Mouse (Mus musculus) hindbrain, postnatal 0 days (tissue): ENCODE measurements around the gene Scaf4. TPM values are rescaled to one million over a fixed set of nuclear protein-coding genes. Genes with fewer than 3 reads are reported as not detected.
"Not testable (repeated sequence)": the region's sequence is repeated elsewhere in the genome, so short reads cannot be mapped to it uniquely, and the experiment has no call there.

Source experiments
- ATAC-seq: fragments of 200-750 bp; cut with Nextera tagmentation; 2 replicates; pipeline ENCODE4 v1.8.0; 2017; ENCODE audit warnings: mild to moderate bottlenecking, moderate TSS enrichment, moderate library complexity
- DNase-seq: peaks from one replicate; pipeline ENCODE4 v3.0.0-alpha.2; 2015; ENCODE audit warnings: low spot score
- H3K27ac ChIP-seq: fragments of 300-500 bp; sonication (generic); 2 replicates; pipeline ENCODE4 v1.5.1; 2014; ENCODE audit warnings: mild to moderate bottlenecking
- H3K27me3 ChIP-seq: fragments of 300-500 bp; sonication (generic); 2 replicates; pipeline ENCODE4 v1.6.1; 2014; ENCODE audit warnings: low read length, mixed read lengths; ENCODE audit not compliant: insufficient read depth
- H3K36me3 ChIP-seq: fragments of 300-500 bp; sonication (generic); 2 replicates; pipeline ENCODE4 v1.6.1; 2014; ENCODE audit warnings: low read length, mixed read lengths; ENCODE audit not compliant: insufficient read depth
- H3K4me1 ChIP-seq: fragments of 300-500 bp; sonication (generic); 2 replicates; pipeline ENCODE4 v1.6.1; 2014; ENCODE audit warnings: antibody characterized with exemption, low read length, mixed read lengths; ENCODE audit not compliant: insufficient read depth
- H3K4me2 ChIP-seq: fragments of 300-500 bp; sonication (generic); 2 replicates; pipeline ENCODE4 v1.6.1; 2014; ENCODE audit warnings: low read depth, mild to moderate bottlenecking, low read length, moderate library complexity, mixed read lengths
- H3K4me3 ChIP-seq: fragments of 300-500 bp; sonication (generic); 2 replicates; pipeline ENCODE4 v1.5.1; 2014; ENCODE audit warnings: low read length
- H3K9ac ChIP-seq: fragments of 300-500 bp; sonication (generic); replicated peaks from 2 replicates; pipeline ENCODE4 v1.6.1; 2014; ENCODE audit warnings: mild to moderate bottlenecking, low read length, moderate library complexity, mixed read lengths
- H3K9me3 ChIP-seq: fragments of 300-500 bp; sonication (generic); 2 replicates; pipeline ENCODE4 v1.6.1; 2016; ENCODE audit warnings: low read length, mixed read lengths
- CTCF ChIP-seq: IDR thresholded peaks from 2 replicates; pipeline ENCODE4 v1.5.1; 2016; ENCODE audit warnings: antibody characterized with exemption, control low read depth, low read depth
- WGBS: fragments of 180-500 bp; shearing (Covaris S2); extraction: QIAGEN DNeasy Blood & Tissue Kit; methylation state at CpG from one replicate; pipeline ENCODE4 v1.1.7; 2014; 5-methylcytosine and 5-hydroxymethylcytosine counted together
- polyA plus RNA-seq: library from polyadenylated mRNA; unstranded; fragments of >200 nt; fragmentation: Nextera tagmentation; extraction: Ambion mirVana; gene quantifications from 2 replicates; pipeline ENCODE4 v1.2.1, GENCODE M21; 2015
- total RNA-seq: library from RNA; depleted of rRNA; stranded (reverse); fragments of >200 nt; gene quantifications from 2 replicates; pipeline ENCODE4 v1.2.3, GENCODE M21; 2014

Gene Scaf4
- total and polyA plus RNA-seq, 2 experiments from 2014 or later, result 16.8 TPM

DNA sequence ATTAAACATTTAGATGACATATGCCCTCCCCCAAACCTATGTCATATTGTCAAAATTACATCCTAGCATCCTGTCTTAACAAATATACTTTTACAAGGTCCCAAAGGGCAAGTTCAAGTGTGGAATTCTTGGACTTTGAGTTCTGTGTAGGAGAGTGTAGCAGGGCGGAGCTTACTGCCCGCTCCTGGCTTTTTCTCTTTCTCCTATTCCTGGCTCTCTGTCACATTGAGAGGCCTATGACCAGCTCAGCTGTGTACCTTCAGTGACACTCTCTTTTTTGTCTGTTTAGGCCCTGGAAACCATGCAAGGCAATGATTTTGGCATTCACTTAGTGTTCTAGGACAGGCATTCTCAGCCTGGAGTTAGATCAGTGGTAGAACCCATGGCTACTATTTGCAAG lies 67.9 kb downstream of the Scaf4 start:
- TF ChIP-seq CTCF, result no peak
- Histone ChIP-seq H3K27ac (no peak overlapping the region), H3K9me3 (no peaks in the 10 kb centered on the region), H3K4me1 (no peaks in the 10 kb centered on the region), H3K27me3 (no peaks in the 10 kb centered on the region), H3K36me3 (no peaks in the 10 kb centered on the region), H3K4me2 (no peak overlapping the region), H3K9ac (no peak overlapping the region), H3K4me3 (no peak overlapping the region)
- 95% methylated on average over 2 of the region's 2 CpGs for WGBS
- ATAC-seq, result no peak
- DNase-seq, result no peak

DNA sequence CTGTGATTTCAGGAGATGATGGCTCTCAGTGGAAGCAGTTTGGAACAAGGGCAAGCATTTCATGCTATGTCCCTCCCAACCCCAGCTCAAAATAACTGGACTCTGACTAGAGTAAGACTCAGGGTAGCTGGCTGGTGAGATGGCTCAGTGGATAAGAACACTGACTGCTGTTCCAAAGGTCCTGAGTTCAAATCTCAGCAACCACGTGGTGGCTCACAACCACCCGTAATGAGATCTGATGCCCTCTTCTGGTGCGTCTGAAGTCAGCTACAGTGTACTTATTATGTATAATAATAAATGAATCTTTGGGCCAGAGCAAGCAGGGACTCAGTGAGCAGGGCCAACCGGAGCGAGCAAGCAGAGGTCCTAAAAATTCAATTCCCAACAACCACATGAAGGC lies 68.4 kb downstream of the Scaf4 start:
- H3K27ac ChIP-seq, H3K27me3 ChIP-seq, H3K4me3 ChIP-seq, ATAC-seq, DNase-seq, H3K36me3 ChIP-seq, H3K4me2 ChIP-seq, H3K9me3 ChIP-seq, H3K9ac ChIP-seq, H3K4me1 ChIP-seq: not testable (repeated sequence)
- 87% methylated on average over 5 of the region's 5 CpGs for WGBS

DNA sequence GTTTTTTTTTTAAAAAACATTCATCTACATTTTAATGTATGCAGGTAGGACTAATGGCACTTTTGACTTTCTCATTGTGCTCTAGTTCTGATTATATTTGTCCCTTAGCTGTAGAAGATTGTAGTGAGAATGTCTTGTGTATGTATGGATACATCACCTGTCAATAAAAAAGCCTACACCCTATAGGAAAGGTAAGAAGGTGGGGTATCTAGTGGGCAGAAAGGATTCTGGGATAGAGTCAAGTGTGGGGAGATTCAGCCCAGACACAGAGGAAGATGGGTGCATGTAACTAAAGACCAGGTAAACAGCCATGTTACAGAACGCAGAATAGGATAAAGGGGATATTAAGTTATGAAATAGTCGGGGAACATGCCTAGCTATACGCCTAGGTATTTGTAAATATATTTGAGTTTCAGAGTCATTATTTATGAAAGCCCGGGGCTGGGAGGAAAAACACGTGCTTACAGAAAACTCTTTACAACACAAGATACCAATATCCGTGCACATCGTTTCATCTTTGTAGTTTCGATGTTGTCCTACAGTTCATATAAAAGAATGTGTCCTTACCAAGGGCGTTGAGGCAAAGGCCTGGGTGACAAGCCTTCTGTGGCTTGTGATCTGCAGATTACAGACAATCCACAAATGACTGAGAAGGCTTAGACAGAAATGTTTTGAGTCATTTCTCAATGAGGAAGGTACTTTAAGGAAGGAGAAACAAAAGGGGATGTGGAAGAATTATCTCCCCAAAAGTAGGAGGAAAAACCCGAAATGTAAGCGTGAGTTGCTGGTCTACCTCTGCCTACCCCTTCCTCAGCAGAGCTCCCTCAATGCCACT lies 69.4 kb downstream of the Scaf4 start:
- TF ChIP-seq CTCF, result no peak
- no peak overlapping the region for H3K27ac ChIP-seq

DNA sequence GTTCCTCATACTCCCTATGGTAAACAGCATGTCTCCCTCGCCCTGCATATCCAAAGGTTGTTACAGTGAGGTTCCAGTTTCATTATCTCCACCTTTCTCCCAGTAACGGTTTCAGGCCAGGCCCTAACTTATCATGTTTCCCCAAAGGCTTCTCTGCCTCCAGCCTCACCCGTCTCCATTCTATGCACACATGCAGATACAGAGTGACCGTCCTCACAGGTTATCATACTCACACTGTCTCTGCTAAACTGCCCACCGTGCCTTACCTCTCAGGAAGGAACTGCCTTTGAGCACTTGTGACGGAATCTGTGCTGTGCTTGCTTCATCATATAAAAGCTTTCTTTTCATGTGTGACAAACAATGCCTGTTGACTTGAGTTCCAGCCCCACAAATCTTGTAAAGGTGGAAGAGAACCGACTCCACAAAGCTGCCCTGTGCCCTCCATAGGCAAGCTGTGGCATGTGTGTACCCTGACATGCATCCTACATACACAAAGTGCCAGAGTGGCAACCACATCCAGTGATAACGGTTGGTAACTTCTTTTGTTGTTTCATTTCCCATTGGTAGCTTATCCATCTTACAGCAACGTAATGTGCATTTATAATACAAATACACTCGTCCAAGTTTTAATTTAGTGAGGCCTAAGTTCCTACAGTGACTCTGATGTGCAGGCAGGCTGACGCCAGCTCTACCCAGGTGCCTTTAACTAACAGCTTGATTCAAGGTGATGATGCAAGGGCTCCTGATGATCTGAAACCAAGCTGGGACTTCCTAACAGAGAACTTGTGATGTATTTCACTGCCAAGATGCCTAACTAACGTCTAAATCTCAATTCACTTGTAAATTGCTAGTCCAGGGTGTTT lies 70.6 kb downstream of the Scaf4 start:
- WGBS, result 81% methylated on average over 12 of the region's 12 CpGs
- no peak for TF ChIP-seq CTCF
- no peak for DNase-seq
- no peak overlapping the region for H3K4me2 ChIP-seq
- H3K27me3 ChIP-seq, result no peaks in the 10 kb centered on the region
- no peaks in the 10 kb centered on the region for H3K4me1 ChIP-seq
- no peak overlapping the region for H3K27ac ChIP-seq
- no peak overlapping the region for H3K9ac ChIP-seq
- H3K4me3 ChIP-seq, result no peak overlapping the region
- no peaks in the 10 kb centered on the region for H3K36me3 ChIP-seq
- H3K9me3 ChIP-seq, result no peaks in the 10 kb centered on the region
- ATAC-seq, result no peak

More for the DNA sequence above, 69.4 kb downstream of the Scaf4 start:
- Histone ChIP-seq H3K4me1 (no peaks in the 10 kb centered on the region), H3K36me3 (no peaks in the 10 kb centered on the region), H3K4me3 (no peak overlapping the region), H3K9ac (no peak overlapping the region), H3K4me2 (no peak overlapping the region), H3K27me3 (no peaks in the 10 kb centered on the region), H3K9me3 (no peaks in the 10 kb centered on the region)
- 94% methylated on average over 11 of the region's 11 CpGs for WGBS
- DNase-seq (no peak), ATAC-seq (no peak)

- H3K9ac ChIP-seq, result no peak overlapping the region
- H3K4me2 ChIP-seq, result no peak overlapping the region
- 89% methylated on average over 8 of the region's 8 CpGs for WGBS
- no peaks in the 10 kb centered on the region for H3K27me3 ChIP-seq
- H3K27ac ChIP-seq, result no peak overlapping the region
- H3K4me3 ChIP-seq, result no peak overlapping the region
- ATAC-seq, result no peak
- no peak for DNase-seq
- no peaks in the 10 kb centered on the region for H3K4me1 ChIP-seq
- H3K9me3 ChIP-seq, result no peaks in the 10 kb centered on the region
- no peak for TF ChIP-seq CTCF
- H3K36me3 ChIP-seq, result no peaks in the 10 kb centered on the region
These were observed 72.5 kb downstream of the Scaf4 start for GRCm38 (mm10) chr16:90211767-90212166.

- no peaks in the 10 kb centered on the region for H3K36me3 ChIP-seq
- no peaks in the 10 kb centered on the region for H3K4me1 ChIP-seq
- no peak overlapping the region for H3K4me2 ChIP-seq
- 79% methylated on average over 10 of the region's 10 CpGs for WGBS
- DNase-seq (no peak), ATAC-seq (no peak)
- H3K9ac ChIP-seq, result no peak overlapping the region
- H3K9me3 ChIP-seq, result no peaks in the 10 kb centered on the region
- no peak for TF ChIP-seq CTCF
- H3K27me3 ChIP-seq, result no peaks in the 10 kb centered on the region
- no peak overlapping the region for H3K4me3 ChIP-seq
- no peak overlapping the region for H3K27ac ChIP-seq
These were observed 73.6 kb downstream of the Scaf4 start for GRCm38 (mm10) chr16:90210717-90211116.

- ATAC-seq, result no peak
- no peaks in the 10 kb centered on the region for H3K9me3 ChIP-seq
- WGBS, result 81% methylated on average over 3 of the region's 3 CpGs
- TF ChIP-seq CTCF, result no peak
- H3K9ac ChIP-seq, result no peak overlapping the region
- no peak overlapping the region for H3K4me3 ChIP-seq
- H3K4me2 ChIP-seq, result no peak overlapping the region
- no peaks in the 10 kb centered on the region for H3K36me3 ChIP-seq
- H3K4me1 ChIP-seq, result no peaks in the 10 kb centered on the region
- H3K27me3 ChIP-seq, result no peaks in the 10 kb centered on the region
- no peak overlapping the region for H3K27ac ChIP-seq
- DNase-seq, result no peak
These were observed 75.3 kb downstream of the Scaf4 start for GRCm38 (mm10) chr16:90208996-90209395.
